Mouse (Mus musculus) cortical plate, adult 2 months (tissue): Measurements from ENCODE around the gene Dgkg.

Experiments
- CTCF ChIP-seq: fragments of 200-500 bp; IDR thresholded peaks from 2 replicates; pipeline ENCODE4 v1.5.1; 2011; ENCODE audit warnings: mild to moderate bottlenecking, control low read depth, low read length; ENCODE audit not compliant: insufficient read depth; ENCODE audit errors: extremely low read depth
- POLR2A ChIP-seq: fragments of 200-500 bp; IDR thresholded peaks from 2 replicates; pipeline ENCODE4 v1.6.1; 2011; ENCODE audit warnings: mild to moderate bottlenecking, low read length, control low read depth; ENCODE audit not compliant: insufficient read depth; ENCODE audit errors: extremely low read depth

GRCm38 (mm10) chr16:22698846-22699760 lies 42.1 kb upstream of the Dgkg start:
- TF ChIP-seq POLR2A = no peak
- TF ChIP-seq CTCF = no peak
